Mouse (Mus musculus): ENCODE data around the gene Gale. TPM values are rescaled to one million over a fixed set of nuclear protein-coding genes. Genes with fewer than 3 reads are reported as not detected.

Gale gene
- total and polyA plus RNA-seq, 3 experiments, result 23.8 to 40.5 (median 32.9) TPM

DNA sequence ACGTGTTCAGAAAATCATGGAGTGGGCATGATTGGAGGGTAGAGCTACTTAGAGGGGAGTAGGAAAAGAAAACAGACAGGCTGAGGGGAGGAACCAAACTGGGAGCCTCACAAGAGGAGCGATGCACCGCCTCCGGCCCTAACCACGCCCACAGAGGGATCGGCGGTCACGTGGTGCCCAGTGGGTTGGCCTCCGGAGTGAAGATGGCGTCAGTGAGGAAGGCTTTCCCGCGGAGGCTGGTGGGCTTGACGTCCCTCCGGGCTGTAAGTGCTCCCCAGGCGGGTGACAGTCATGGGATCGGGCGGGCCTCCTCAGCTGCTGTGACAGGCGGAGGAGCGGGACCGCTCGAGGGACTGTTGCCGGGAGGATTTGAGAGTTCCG lies 17.3 kb upstream of the Gale start, which contains the start of gene Hmgcl (continued):
- TF ChIP-seq MXI1 (IDR thresholded peaks at IDR 0.05; ENCODE audit: low read depth, low read length), result peak; percentile 55; the same call in 1 of the 2 replicates
- TF ChIP-seq ZMIZ1 (IDR thresholded peaks at IDR 0.05; ENCODE audit: low read depth, low read length), result peak; percentile 48
- no peak for TF ChIP-seq RCOR1 (conservative IDR thresholded peaks at IDR 0.05; ENCODE audit: low read depth, low read length)
- TF ChIP-seq KAT2A (IDR thresholded peaks at IDR 0.05; ENCODE audit: insufficient replicate concordance, low read length), result no peak
- TF ChIP-seq MYC (IDR thresholded peaks at IDR 0.05; ENCODE audit: low read depth, low read length), result no peak
- no peak for TF ChIP-seq ZKSCAN1 (IDR thresholded peaks at IDR 0.05; ENCODE audit: borderline replicate concordance, low read depth, low read length)
- no peak for TF ChIP-seq RAD21 (IDR thresholded peaks at IDR 0.05; ENCODE audit: low read depth, low read length)
- TF ChIP-seq PAX5 (IDR thresholded peaks at IDR 0.05; ENCODE audit: low read length), result no peak

- peaks cover 9 to 40% of the 10 kb centered on the region in 2 experiments for H3K36me3 ChIP-seq (replicated peaks in 1 of 2; ENCODE audit: control insufficient read depth in 1 of 2, insufficient read depth in 1 of 2, low read length in 1 of 2)
- no peak overlapping the region for H3K27ac ChIP-seq (ENCODE audit: insufficient read depth, low read depth)
- H3K79me2 ChIP-seq (replicated peaks; ENCODE audit: control insufficient read depth, extremely low read depth, insufficient read depth, poor library complexity, severe bottlenecking), result no peaks in the 10 kb centered on the region
- peaks cover 6% of the 10 kb centered on the region for H3K9me3 ChIP-seq (replicated peaks; ENCODE audit: low read length)
- TF ChIP-seq SIN3A (IDR thresholded peaks at IDR 0.05; ENCODE audit: low read length), result no peak; the same call in 1 of the 2 replicates
- 0 out of 2 replicates have a peak, but pooled peaks have one; percentile 9 for TF ChIP-seq CHD1 (IDR thresholded peaks at IDR 0.05; ENCODE audit: low read depth, low read length)
- peak overlapping the region; percentile 72 for H3K4me2 ChIP-seq (ENCODE audit: insufficient read depth, low read depth, poor library complexity, severe bottlenecking)
- H3K4me1 ChIP-seq (ENCODE audit: control insufficient read depth in 1 of 2, insufficient read depth in 2 of 2), result peaks cover 3 to 34% of the 10 kb centered on the region in 2 experiments; a peak in 3 of 4 replicates
- dilution Hi-C loops (cut with MboI; ENCODE audit: extremely low pct_ligation_motif_present, extremely low pct_unique_long_range_greater_than_20kb, low sequenced_read_pairs) (no loop called here), in situ Hi-C loops (cut with MboI; ENCODE audit: low pct_ligation_motif_present, low pct_unique_long_range_greater_than_20kb, low sequenced_read_pairs) (loop anchor here (10.0 kb wide), 1 partner anchor 62 kb away; no protein-coding TSS in a partner anchor)
- H3K9ac ChIP-seq (ENCODE audit: insufficient read depth, low read depth), result peak overlapping the region; percentile 51
- H3K4me3 ChIP-seq (replicated peaks in 1 of 3; ENCODE audit: low read depth in 2 of 3, low read length in 2 of 3, poor library complexity in 1 of 3), result peak overlapping the region; percentile 67 to 87 (median 71)
- no peaks in the 10 kb centered on the region for H3K27me3 ChIP-seq (replicated peaks)
- no peak for DNase-seq (ENCODE audit: extremely low read depth)
These were observed 16.7 kb upstream of the Gale start for GRCm38 (mm10) chr4:135946659-135947301.

DNA sequence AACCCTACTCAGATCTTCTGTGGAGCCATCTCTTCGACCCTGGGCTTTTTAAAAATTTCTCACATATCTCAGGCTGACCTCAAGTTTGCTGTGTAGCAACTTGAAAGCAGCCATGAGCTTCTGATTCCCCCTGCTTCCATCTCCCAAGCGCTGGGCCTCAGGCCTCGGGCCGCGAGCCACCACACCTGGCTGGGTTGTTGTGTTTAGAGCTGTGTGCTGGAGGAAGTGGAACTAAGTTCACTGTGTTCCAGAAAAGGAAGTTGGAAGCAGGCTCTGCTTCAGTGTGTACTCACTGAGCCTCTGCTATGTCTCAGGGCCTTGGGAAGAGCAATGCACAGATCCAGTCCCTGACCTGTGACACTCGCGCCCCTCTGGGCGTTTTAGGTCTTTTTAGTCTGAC lies 15.4 kb upstream of the Gale start:
- DNase-seq (ENCODE audit: extremely low read depth), result peak; percentile 16
- H3K9ac ChIP-seq (ENCODE audit: insufficient read depth, low read depth), result no peak overlapping the region
- dilution Hi-C loops (cut with MboI; ENCODE audit: extremely low pct_ligation_motif_present, extremely low pct_unique_long_range_greater_than_20kb, low sequenced_read_pairs) (no loop called here), in situ Hi-C loops (cut with MboI; ENCODE audit: low pct_ligation_motif_present, low pct_unique_long_range_greater_than_20kb, low sequenced_read_pairs) (loop anchor here (10.0 kb wide), 1 partner anchor 63 kb away; no protein-coding TSS in a partner anchor)
- peaks cover 12 to 44% of the 10 kb centered on the region in 2 experiments for H3K36me3 ChIP-seq (replicated peaks in 1 of 2; ENCODE audit: control insufficient read depth in 1 of 2, insufficient read depth in 1 of 2, low read length in 1 of 2)
- no peaks in the 10 kb centered on the region for H3K79me2 ChIP-seq (replicated peaks; ENCODE audit: control insufficient read depth, extremely low read depth, insufficient read depth, poor library complexity, severe bottlenecking)
- peaks cover 11% of the 10 kb centered on the region for H3K9me3 ChIP-seq (replicated peaks; ENCODE audit: low read length)
- H3K4me3 ChIP-seq (replicated peaks in 1 of 3; ENCODE audit: low read depth in 2 of 3, low read length in 2 of 3, poor library complexity in 1 of 3), result no peak overlapping the region
- H3K27ac ChIP-seq (ENCODE audit: insufficient read depth, low read depth), result no peak overlapping the region
- peaks cover 3 to 23% of the 10 kb centered on the region in 2 experiments; a peak in 3 of 4 replicates for H3K4me1 ChIP-seq (ENCODE audit: control insufficient read depth in 1 of 2, insufficient read depth in 2 of 2)
- TF ChIP-seq MYC (IDR thresholded peaks at IDR 0.05; ENCODE audit: low read depth, low read length) (no peak), BHLHE40 (IDR thresholded peaks at IDR 0.05; ENCODE audit: low read depth, low read length) (no peak), MAX (IDR thresholded peaks at IDR 0.05; ENCODE audit: low read length) (no peak), CHD1 (IDR thresholded peaks at IDR 0.05; ENCODE audit: low read depth, low read length) (no peak), UBTF (IDR thresholded peaks at IDR 0.05; ENCODE audit: low read depth, low read length) (no peak), ZMIZ1 (IDR thresholded peaks at IDR 0.05; ENCODE audit: low read depth, low read length) (no peak), ZNF384 (IDR thresholded peaks at IDR 0.05; ENCODE audit: low read depth, low read length) (no peak), MAFK (IDR thresholded peaks at IDR 0.05; ENCODE audit: insufficient replicate concordance, low read length) (no peak), NELFE (IDR thresholded peaks at IDR 0.05; ENCODE audit: low read depth, low read length) (no peak), CTCF (conservative IDR thresholded peaks at IDR 0.05 in 1 of 2, IDR thresholded peaks at IDR 0.05 in 1 of 2; ENCODE audit: low read depth in 2 of 2, low read length in 2 of 2) (no peak), SMC3 (IDR thresholded peaks at IDR 0.05; ENCODE audit: low read depth, low read length) (no peak), ZKSCAN1 (IDR thresholded peaks at IDR 0.05; ENCODE audit: borderline replicate concordance, low read depth, low read length) (no peak), IRF4 (IDR thresholded peaks at IDR 0.05; ENCODE audit: low read depth, low read length) (no peak), RCOR1 (conservative IDR thresholded peaks at IDR 0.05; ENCODE audit: low read depth, low read length) (no peak), ETS1 (conservative IDR thresholded peaks at IDR 0.05; ENCODE audit: low read depth, low read length) (no peak), MEF2A (IDR thresholded peaks at IDR 0.05; ENCODE audit: borderline replicate concordance, low read depth, low read length) (no peak)
- peak overlapping the region; percentile 6; the same call in 1 of the 2 replicates for H3K4me2 ChIP-seq (ENCODE audit: insufficient read depth, low read depth, poor library complexity, severe bottlenecking)
- H3K27me3 ChIP-seq (replicated peaks), result no peaks in the 10 kb centered on the region

All from CH12.LX (cell line).